Mouse (Mus musculus): ENCODE measurements around the gene Olfr406. TPM values are rescaled to one million over a fixed set of nuclear protein-coding genes. Genes with fewer than 3 reads are reported as not detected.

Gene Olfr406
- not detected in 2 replicates for polyA plus RNA-seq (2015; fragmentation: Nextera tagmentation; extraction: Ambion mirVana)

DNA sequence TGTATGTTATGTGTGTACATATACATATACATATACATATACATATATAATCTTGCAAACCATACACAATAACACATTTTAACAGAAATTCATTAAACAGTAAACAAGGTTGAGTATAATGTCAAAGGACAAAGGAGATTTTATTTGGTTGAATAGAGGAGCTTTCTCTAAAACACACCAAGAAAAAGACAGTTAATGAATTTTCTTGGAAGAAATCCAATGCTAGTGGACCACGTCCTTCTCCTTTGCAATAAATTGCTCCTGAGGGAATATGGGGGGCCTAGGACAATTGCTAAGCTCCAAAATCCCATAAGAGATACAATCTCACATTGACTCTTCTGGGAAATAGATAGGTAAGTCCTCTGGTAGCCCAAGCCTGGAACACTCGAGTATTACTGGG lies at the start of gene Olfr406:
Olfr406 (plus strand) TSS at position 301 of the 400 bp plus-strand sequence.
- Histone ChIP-seq H3K27me3 (no peaks in the 10 kb centered on the region), H3K4me3 (no peak within 1 kb of the TSS), H3K9ac (no peak within 1 kb of the TSS), H3K9me3 (no peaks in the 10 kb centered on the region), H3K36me3 (no peaks in the 10 kb centered on the region), H3K27ac (replicated peaks) (no peak within 1 kb of the TSS), H3K4me1 (replicated peaks) (no peaks in the 10 kb centered on the region), H3K4me2 (no peak within 1 kb of the TSS)
- WGBS = 68% methylated on average over 2 of the region's 2 CpGs
- no peak for ATAC-seq (ENCODE audit: low FRiP score, low read depth)

DNA sequence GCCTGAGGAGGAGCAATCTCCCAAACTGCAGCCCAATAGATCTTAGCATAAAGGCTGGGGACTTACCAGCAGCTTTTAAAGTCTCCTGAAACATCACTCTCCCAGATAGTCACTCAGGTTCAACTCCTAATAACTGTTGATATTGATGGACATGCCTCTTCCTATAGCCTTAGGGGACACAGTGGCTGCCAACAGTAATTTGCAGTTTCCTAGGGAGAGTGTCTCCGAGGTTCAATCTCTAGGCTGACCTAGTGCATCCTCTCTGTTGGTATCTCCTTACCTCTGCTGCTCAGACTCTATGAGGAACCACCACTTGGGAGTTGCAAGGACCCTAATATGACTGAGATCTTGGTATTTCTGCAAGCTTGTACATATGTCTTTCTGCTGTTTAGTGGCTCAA lies 48.3 kb upstream of the Olfr406 start, which contains the start of gene Olfr43:
Olfr43 (minus strand) TSS at position 101 of the 400 bp plus-strand sequence.
- Histone ChIP-seq H3K4me1 (replicated peaks) (no peaks in the 10 kb centered on the region), H3K36me3 (no peaks in the 10 kb centered on the region), H3K4me2 (no peak within 1 kb of the TSS), H3K4me3 (no peak within 1 kb of the TSS), H3K9ac (no peak within 1 kb of the TSS), H3K27ac (replicated peaks) (no peak within 1 kb of the TSS), H3K9me3 (no peaks in the 10 kb centered on the region), H3K27me3 (no peaks in the 10 kb centered on the region)
- WGBS = 76% methylated on average over 1 of the region's 1 CpGs
- ATAC-seq (ENCODE audit: low FRiP score, low read depth) = no peak

DNA sequence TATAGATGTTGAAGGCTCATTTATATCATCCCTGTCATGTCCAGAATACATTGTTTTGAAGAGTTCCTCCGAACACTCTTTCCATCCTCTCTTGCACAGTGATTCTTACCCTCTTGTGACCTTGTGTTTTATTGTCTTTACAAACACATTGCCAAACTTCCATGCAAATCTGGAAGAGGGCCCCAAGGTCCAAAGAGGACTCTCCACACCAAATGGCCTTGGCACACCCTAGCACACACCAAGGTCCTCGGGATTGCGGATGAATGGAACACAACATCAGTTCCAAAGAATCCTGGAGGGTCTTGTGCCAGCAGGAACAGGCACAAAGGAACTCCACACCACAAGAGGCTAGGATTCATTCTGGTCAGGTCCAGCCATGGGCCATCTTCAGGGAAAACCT lies 18.4 kb upstream of the Olfr406 start:
- no peak overlapping the region for H3K4me3 ChIP-seq
- H3K36me3 ChIP-seq = no peaks in the 10 kb centered on the region
- no peak overlapping the region for H3K9ac ChIP-seq
- 95% methylated on average over 3 of the region's 3 CpGs for WGBS
- no peak for ATAC-seq (ENCODE audit: low FRiP score, low read depth)
- no peaks in the 10 kb centered on the region for H3K9me3 ChIP-seq
- no peaks in the 10 kb centered on the region for H3K27me3 ChIP-seq
- H3K4me1 ChIP-seq (replicated peaks) = no peaks in the 10 kb centered on the region
- H3K4me2 ChIP-seq = no peak overlapping the region
- no peak overlapping the region for H3K27ac ChIP-seq (replicated peaks)

DNA sequence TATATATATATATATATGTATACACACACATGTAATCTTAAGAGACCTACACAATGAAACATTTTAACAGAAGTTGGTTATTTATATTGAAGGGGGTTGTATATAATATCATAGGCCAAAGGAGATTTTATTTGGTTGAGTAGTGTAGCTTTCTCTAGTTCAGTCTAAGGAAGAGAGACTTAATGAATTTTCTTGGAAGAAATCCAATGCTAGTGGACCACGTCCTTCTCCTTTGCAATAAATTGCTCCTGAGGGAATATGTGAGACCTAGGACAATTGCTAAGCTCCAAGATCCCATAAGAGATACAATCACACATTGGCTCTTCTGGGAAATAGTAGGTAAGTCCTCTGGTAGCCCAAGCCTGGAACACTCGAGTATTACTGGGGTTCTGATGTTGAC lies 23.8 kb downstream of the Olfr406 start, which contains the start of gene Olfr59:
Olfr59 (plus strand) TSS at position 301 of the 400 bp plus-strand sequence.
- H3K9me3 ChIP-seq = peaks cover 5% of the 10 kb centered on the region; the same call in 1 of the 2 replicates
- WGBS = 57% methylated on average over 2 of the region's 2 CpGs
- H3K27ac ChIP-seq (replicated peaks) = no peak within 1 kb of the TSS
- no peaks in the 10 kb centered on the region for H3K4me1 ChIP-seq (replicated peaks)
- no peak for ATAC-seq (ENCODE audit: low FRiP score, low read depth)
- H3K27me3 ChIP-seq = no peaks in the 10 kb centered on the region
- no peak within 1 kb of the TSS for H3K9ac ChIP-seq
- no peak within 1 kb of the TSS for H3K4me3 ChIP-seq
- H3K4me2 ChIP-seq = no peak within 1 kb of the TSS
- H3K36me3 ChIP-seq = no peaks in the 10 kb centered on the region

DNA sequence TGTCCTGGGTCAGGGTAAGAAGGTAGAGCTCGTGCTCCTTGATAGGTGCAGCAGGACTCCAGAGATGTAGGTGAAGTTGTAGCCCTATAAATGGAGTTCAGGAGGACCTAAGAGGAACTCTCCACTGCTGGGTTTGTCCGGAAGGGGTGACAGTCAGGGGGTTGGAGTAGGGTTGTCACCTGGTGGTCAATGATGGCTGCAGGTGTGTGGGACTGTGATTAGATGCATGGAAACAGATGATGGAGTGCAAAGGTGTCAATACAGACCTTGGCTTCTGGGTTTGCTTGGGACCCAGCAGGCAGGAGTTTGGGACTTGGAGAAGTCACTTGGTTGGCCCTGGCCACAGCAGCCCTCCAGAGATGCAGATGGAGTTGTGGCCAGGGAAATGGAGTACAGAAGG lies 27.6 kb downstream of the Olfr406 start:
- H3K36me3 ChIP-seq = no peaks in the 10 kb centered on the region
- no peaks in the 10 kb centered on the region for H3K4me1 ChIP-seq (replicated peaks)
- H3K9ac ChIP-seq = no peak overlapping the region
- no peak overlapping the region for H3K27ac ChIP-seq (replicated peaks)
- H3K4me3 ChIP-seq = no peak overlapping the region
- no peaks in the 10 kb centered on the region for H3K9me3 ChIP-seq
- no peak overlapping the region for H3K4me2 ChIP-seq
- H3K27me3 ChIP-seq = no peaks in the 10 kb centered on the region
- 72% methylated on average over 2 of the region's 2 CpGs for WGBS
- no peak for ATAC-seq (ENCODE audit: low FRiP score, low read depth)

Other genes starting within 250 kb of the Olfr406 start
- gene Olfr139, start 203.3 kb upstream of the Olfr406 start, polyA plus RNA-seq (2015; fragmentation: Nextera tagmentation; extraction: Ambion mirVana) = not detected in 2 replicates
- gene Olfr399, start 203.2 kb upstream of the Olfr406 start, polyA plus RNA-seq (2015; fragmentation: Nextera tagmentation; extraction: Ambion mirVana) = not detected in 2 replicates
- gene Zfp616, start 189.9 kb upstream of the Olfr406 start, polyA plus RNA-seq (2015; fragmentation: Nextera tagmentation; extraction: Ambion mirVana) = not detected in 2 replicates
- not detected in 2 replicates for gene Olfr401, start 146.1 kb upstream of the Olfr406 start, polyA plus RNA-seq (2015; fragmentation: Nextera tagmentation; extraction: Ambion mirVana)
- not detected in 2 replicates for gene Olfr402, start 106.3 kb upstream of the Olfr406 start, polyA plus RNA-seq (2015; fragmentation: Nextera tagmentation; extraction: Ambion mirVana)
- gene Olfr403, start 73.6 kb upstream of the Olfr406 start, polyA plus RNA-seq (2015; fragmentation: Nextera tagmentation; extraction: Ambion mirVana) = not detected in 2 replicates
- not detected in 2 replicates for gene Olfr43, start 48.4 kb upstream of the Olfr406 start, polyA plus RNA-seq (2015; fragmentation: Nextera tagmentation; extraction: Ambion mirVana)
- gene Olfr59, start 23.9 kb downstream of the Olfr406 start, polyA plus RNA-seq (2015; fragmentation: Nextera tagmentation; extraction: Ambion mirVana) = not detected in 2 replicates
- gene Olfr410, start 78.2 kb downstream of the Olfr406 start, polyA plus RNA-seq (2015; fragmentation: Nextera tagmentation; extraction: Ambion mirVana) = not detected in 2 replicates
- gene Olfr411, start 92.8 kb downstream of the Olfr406 start, polyA plus RNA-seq (2015; fragmentation: Nextera tagmentation; extraction: Ambion mirVana) = not detected in 2 replicates
- not detected in 2 replicates for gene Olfr412, start 102.3 kb downstream of the Olfr406 start, polyA plus RNA-seq (2015; fragmentation: Nextera tagmentation; extraction: Ambion mirVana)

Measured in hindbrain, embryonic 15.5 days (tissue).